Mouse (Mus musculus) forebrain, embryonic 14.5 days (tissue): ENCODE measurements at regions not wholly inside any gene's neighbourhood (a gene's known extent, or its start where the extent isn't known, plus 50 kb on each side); places are given as distances from the start of the nearest gene placed in this dataset.

Experiments used
- ATAC-seq: fragments of 200-750 bp; cut with Nextera tagmentation; 2 replicates; pipeline ENCODE4 v1.8.0; 2017; ENCODE audit warnings: mild to moderate bottlenecking, moderate library complexity
- DNase-seq: peaks from one replicate; pipeline ENCODE4 v3.0.0-alpha.2; 2015; ENCODE audit warnings: low spot score
- H3K27ac ChIP-seq: fragments of 300-500 bp; sonication (generic); 2 replicates; pipeline ENCODE4 v1.5.1; 2014; ENCODE audit warnings: low read depth, mild to moderate bottlenecking, control low read depth, low read length, moderate library complexity
- H3K27me3 ChIP-seq: fragments of 300-500 bp; sonication (generic); replicated peaks from 2 replicates; pipeline ENCODE4 v1.6.1; 2014; ENCODE audit warnings: low read length, control low read depth, mixed read lengths; ENCODE audit not compliant: control insufficient read depth, insufficient read depth
- H3K36me3 ChIP-seq: fragments of 300-500 bp; sonication (generic); 2 replicates; pipeline ENCODE4 v1.6.1; 2014; ENCODE audit warnings: low read length, control low read depth; ENCODE audit not compliant: control insufficient read depth, insufficient read depth
- H3K4me1 ChIP-seq: fragments of 300-500 bp; sonication (generic); 2 replicates; pipeline ENCODE4 v1.6.1; 2014; ENCODE audit warnings: antibody characterized with exemption, low read length, control low read depth; ENCODE audit not compliant: control insufficient read depth, insufficient read depth
- H3K4me2 ChIP-seq: fragments of 300-500 bp; sonication (generic); 2 replicates; pipeline ENCODE4 v1.6.1; 2014; ENCODE audit warnings: mild to moderate bottlenecking, control low read depth, low read length
- H3K4me3 ChIP-seq: fragments of 300-500 bp; sonication (generic); 2 replicates; pipeline ENCODE4 v1.5.1; 2014; ENCODE audit warnings: low read depth, low read length, control low read depth
- H3K9ac ChIP-seq: fragments of 300-500 bp; sonication (generic); 2 replicates; pipeline ENCODE4 v1.6.1; 2014; ENCODE audit warnings: mild to moderate bottlenecking, low read length, control low read depth, moderate library complexity
- H3K9me3 ChIP-seq: fragments of 300-500 bp; sonication (generic); replicated peaks from 2 replicates; pipeline ENCODE4 v1.6.1; 2016; ENCODE audit warnings: low read length, control low read depth, mixed read lengths; ENCODE audit not compliant: control insufficient read depth
- WGBS: fragments of 180-500 bp; shearing (Covaris S2); extraction: QIAGEN DNeasy Blood & Tissue Kit; methylation state at CpG from one replicate; pipeline ENCODE4 v1.1.7; 2014; 5-methylcytosine and 5-hydroxymethylcytosine counted together

GRCm38 (mm10) chr12:106727486-106727885 lies 717.5 kb downstream of the Vrk1 start:
- no peak overlapping the region for H3K4me3 ChIP-seq
- no peak overlapping the region for H3K4me2 ChIP-seq
- ATAC-seq: no peak
- no peak overlapping the region for H3K27ac ChIP-seq
- H3K36me3 ChIP-seq: no peaks in the 10 kb centered on the region
- no peak overlapping the region for H3K9ac ChIP-seq
- no peaks in the 10 kb centered on the region for H3K4me1 ChIP-seq
- DNase-seq: no peak
- no peaks in the 10 kb centered on the region for H3K9me3 ChIP-seq
- 78% methylated on average over 3 of the region's 3 CpGs for WGBS
- no peaks in the 10 kb centered on the region for H3K27me3 ChIP-seq

GRCm38 (mm10) chr12:106729686-106730085 lies 719.7 kb downstream of the Vrk1 start:
- WGBS: 89% methylated on average over 5 of the region's 5 CpGs

GRCm38 (mm10) chr12:106732108-106732857 lies 722.3 kb downstream of the Vrk1 start:
- Histone ChIP-seq H3K4me2 (no peak overlapping the region), H3K27me3 (no peaks in the 10 kb centered on the region), H3K4me3 (no peak overlapping the region), H3K4me1 (no peaks in the 10 kb centered on the region), H3K9me3 (no peaks in the 10 kb centered on the region), H3K36me3 (no peaks in the 10 kb centered on the region), H3K27ac (no peak overlapping the region), H3K9ac (no peak overlapping the region)
- no peak for DNase-seq
- ATAC-seq: no peak
- WGBS: 73% methylated on average over 16 of the region's 16 CpGs

More at GRCm38 (mm10) chr12:106729686-106730085, 719.7 kb downstream of the Vrk1 start:
- Histone ChIP-seq H3K9me3 (no peaks in the 10 kb centered on the region), H3K27ac (no peak overlapping the region), H3K36me3 (no peaks in the 10 kb centered on the region), H3K4me2 (no peak overlapping the region), H3K4me1 (no peaks in the 10 kb centered on the region), H3K27me3 (no peaks in the 10 kb centered on the region), H3K9ac (no peak overlapping the region), H3K4me3 (no peak overlapping the region)
- ATAC-seq (no peak), DNase-seq (no peak)

- H3K4me1 ChIP-seq: no peaks in the 10 kb centered on the region
- H3K9ac ChIP-seq: no peak overlapping the region
- no peak for ATAC-seq
- H3K4me3 ChIP-seq: no peak overlapping the region
- H3K27me3 ChIP-seq: no peaks in the 10 kb centered on the region
- no peak overlapping the region for H3K27ac ChIP-seq
- no peaks in the 10 kb centered on the region for H3K36me3 ChIP-seq
- WGBS: 88% methylated on average over 8 of the region's 8 CpGs
- H3K4me2 ChIP-seq: no peak overlapping the region
- DNase-seq: no peak
- H3K9me3 ChIP-seq: no peaks in the 10 kb centered on the region
Observed at GRCm38 (mm10) chr12:106748765-106749164, 738.7 kb downstream of the Vrk1 start.

- DNase-seq (no peak), ATAC-seq (no peak)
- no peaks in the 10 kb centered on the region for H3K4me1 ChIP-seq
- H3K4me3 ChIP-seq: no peak overlapping the region
- no peaks in the 10 kb centered on the region for H3K36me3 ChIP-seq
- 86% methylated on average over 7 of the region's 7 CpGs for WGBS
- H3K27ac ChIP-seq: no peak overlapping the region
- no peak overlapping the region for H3K9ac ChIP-seq
- 0 out of 2 replicates have a peak, but pooled peaks cover 4% of the 10 kb centered on the region for H3K9me3 ChIP-seq
- no peak overlapping the region for H3K4me2 ChIP-seq
- no peaks in the 10 kb centered on the region for H3K27me3 ChIP-seq
Observed at GRCm38 (mm10) chr12:106763552-106763951, 724.9 kb upstream of the 3110018I06Rik start.

GRCm38 (mm10) chr12:106764516-106764915 lies 723.9 kb upstream of the 3110018I06Rik start:
- Histone ChIP-seq H3K36me3 (no peaks in the 10 kb centered on the region), H3K9ac (no peak overlapping the region), H3K4me1 (no peaks in the 10 kb centered on the region), H3K9me3 (0 out of 2 replicates have a peak, but pooled peaks cover 4% of the 10 kb centered on the region), H3K4me2 (no peak overlapping the region), H3K27ac (no peak overlapping the region), H3K4me3 (no peak overlapping the region), H3K27me3 (no peaks in the 10 kb centered on the region)
- WGBS: 84% methylated on average over 7 of the region's 7 CpGs
- ATAC-seq (no peak), DNase-seq (no peak)

GRCm38 (mm10) chr12:106773536-106773935 lies 714.9 kb upstream of the 3110018I06Rik start:
- H3K4me3 ChIP-seq: no peak overlapping the region
- no peaks in the 10 kb centered on the region for H3K9me3 ChIP-seq
- WGBS: 50% methylated on average over 4 of the region's 4 CpGs
- H3K4me2 ChIP-seq: no peak overlapping the region
- DNase-seq (no peak), ATAC-seq (no peak)
- H3K4me1 ChIP-seq: no peaks in the 10 kb centered on the region
- H3K36me3 ChIP-seq: no peaks in the 10 kb centered on the region
- no peak overlapping the region for H3K9ac ChIP-seq
- no peak overlapping the region for H3K27ac ChIP-seq
- no peaks in the 10 kb centered on the region for H3K27me3 ChIP-seq

GRCm38 (mm10) chr12:106796596-106796995 lies 691.8 kb upstream of the 3110018I06Rik start:
- Histone ChIP-seq H3K9ac (no peak overlapping the region), H3K4me2 (no peak overlapping the region), H3K27ac (no peak overlapping the region), H3K36me3 (no peaks in the 10 kb centered on the region), H3K4me3 (no peak overlapping the region), H3K4me1 (no peaks in the 10 kb centered on the region), H3K27me3 (no peaks in the 10 kb centered on the region), H3K9me3 (peaks cover 3% of the 10 kb centered on the region; the same call in 1 of the 2 replicates)
- WGBS: 75% methylated on average over 7 of the region's 7 CpGs
- DNase-seq (no peak), ATAC-seq (no peak)

- Histone ChIP-seq H3K4me2 (no peak overlapping the region), H3K27ac (no peak overlapping the region), H3K9ac (no peak overlapping the region), H3K36me3 (no peaks in the 10 kb centered on the region), H3K9me3 (0 out of 2 replicates have a peak, but pooled peaks cover 3% of the 10 kb centered on the region), H3K4me3 (no peak overlapping the region), H3K27me3 (no peaks in the 10 kb centered on the region), H3K4me1 (no peaks in the 10 kb centered on the region)
- WGBS: 92% methylated on average over 6 of the region's 6 CpGs
- ATAC-seq: no peak
- DNase-seq: no peak
Observed at GRCm38 (mm10) chr12:106819736-106820135, 668.7 kb upstream of the 3110018I06Rik start.
